Mouse (Mus musculus): ENCODE measurements around the gene Dao. TPM values are rescaled to one million over a fixed set of nuclear protein-coding genes. Genes with fewer than 3 reads are reported as not detected.

Gene Dao
- polyA plus RNA-seq, 1 experiment from 2014 or later, result 3.4 TPM

DNA sequence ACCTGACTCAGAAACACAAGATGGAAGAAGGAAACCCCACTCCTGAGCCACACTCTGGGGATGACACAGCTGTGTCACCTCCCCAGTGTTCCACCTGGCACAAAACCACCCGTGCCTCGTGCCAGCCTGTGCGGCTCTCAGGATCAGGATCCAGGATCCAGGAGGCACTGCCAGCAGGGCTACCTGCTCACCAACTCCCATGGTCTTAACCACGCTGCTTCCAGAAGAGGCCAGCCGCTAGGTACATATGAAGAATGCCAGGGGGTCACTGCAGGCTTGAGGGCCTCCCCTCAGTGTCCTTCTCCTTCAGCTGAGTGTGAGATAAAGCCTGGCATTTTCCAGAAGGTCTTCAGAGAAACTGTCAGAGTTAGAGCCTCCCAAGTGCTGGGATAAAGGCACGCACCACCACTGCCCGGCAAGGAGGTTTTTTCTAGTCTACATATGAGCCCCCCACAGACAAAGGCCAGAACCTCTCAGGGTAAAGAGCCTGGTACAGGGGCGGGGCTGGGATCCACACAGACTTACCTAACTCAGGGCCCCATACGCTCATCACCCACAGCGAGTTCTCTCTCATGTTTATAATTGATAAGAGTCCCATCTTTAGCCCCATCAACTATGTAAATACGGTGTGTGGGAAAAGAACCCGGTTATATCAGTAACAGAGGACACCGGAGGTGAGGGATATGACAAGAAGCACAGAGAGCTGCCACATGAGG lies 19.3 kb upstream of the Dao start:
- Histone ChIP-seq H3K27me3 (replicated peaks) (no peaks in the 10 kb centered on the region), H3K9me3 (no peaks in the 10 kb centered on the region), H3K9ac (no peak overlapping the region), H3K4me2 (no peak overlapping the region), H3K4me1 (peaks cover 20% of the 10 kb centered on the region), H3K4me3 (replicated peaks) (no peak overlapping the region), H3K36me3 (peaks cover 3% of the 10 kb centered on the region; the same call in 1 of the 2 replicates), H3K27ac (no peak overlapping the region)
- peak; percentile 83 for ATAC-seq (ENCODE audit: insufficient read depth, low FRiP score, low read depth)
- 71% methylated on average over 13 of the region's 13 CpGs for WGBS

DNA sequence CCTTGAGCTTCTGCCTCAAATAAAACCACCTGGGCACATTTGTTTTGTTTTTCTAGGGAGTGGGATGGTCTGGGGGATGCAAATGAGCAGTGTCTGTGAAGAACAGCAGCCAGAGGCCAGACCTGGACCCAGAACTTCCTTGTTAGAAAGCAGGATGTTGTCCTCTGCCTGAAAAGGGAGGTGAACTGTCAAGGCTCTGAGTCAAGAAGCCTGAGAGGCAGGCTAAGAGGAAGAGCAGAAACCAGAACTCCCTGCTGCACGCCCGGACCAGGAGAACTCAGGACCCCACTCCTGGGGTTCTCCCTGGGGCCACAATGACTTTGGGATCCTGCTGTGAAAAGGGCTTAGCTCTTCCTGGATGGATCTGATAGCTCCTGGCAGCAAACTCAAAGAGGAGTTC lies 17.8 kb upstream of the Dao start:
- no peak overlapping the region for H3K9ac ChIP-seq
- H3K4me1 ChIP-seq, result peaks cover 20% of the 10 kb centered on the region
- no peaks in the 10 kb centered on the region for H3K27me3 ChIP-seq (replicated peaks)
- peak overlapping the region; percentile 32; the same call in 1 of the 2 replicates for H3K27ac ChIP-seq
- WGBS, result 55% methylated on average over 2 of the region's 2 CpGs
- H3K36me3 ChIP-seq, result peaks cover 3% of the 10 kb centered on the region; the same call in 1 of the 2 replicates
- ATAC-seq (ENCODE audit: insufficient read depth, low FRiP score, low read depth), result no peak
- H3K4me2 ChIP-seq, result no peak overlapping the region
- no peaks in the 10 kb centered on the region for H3K9me3 ChIP-seq
- H3K4me3 ChIP-seq (replicated peaks), result no peak overlapping the region

DNA sequence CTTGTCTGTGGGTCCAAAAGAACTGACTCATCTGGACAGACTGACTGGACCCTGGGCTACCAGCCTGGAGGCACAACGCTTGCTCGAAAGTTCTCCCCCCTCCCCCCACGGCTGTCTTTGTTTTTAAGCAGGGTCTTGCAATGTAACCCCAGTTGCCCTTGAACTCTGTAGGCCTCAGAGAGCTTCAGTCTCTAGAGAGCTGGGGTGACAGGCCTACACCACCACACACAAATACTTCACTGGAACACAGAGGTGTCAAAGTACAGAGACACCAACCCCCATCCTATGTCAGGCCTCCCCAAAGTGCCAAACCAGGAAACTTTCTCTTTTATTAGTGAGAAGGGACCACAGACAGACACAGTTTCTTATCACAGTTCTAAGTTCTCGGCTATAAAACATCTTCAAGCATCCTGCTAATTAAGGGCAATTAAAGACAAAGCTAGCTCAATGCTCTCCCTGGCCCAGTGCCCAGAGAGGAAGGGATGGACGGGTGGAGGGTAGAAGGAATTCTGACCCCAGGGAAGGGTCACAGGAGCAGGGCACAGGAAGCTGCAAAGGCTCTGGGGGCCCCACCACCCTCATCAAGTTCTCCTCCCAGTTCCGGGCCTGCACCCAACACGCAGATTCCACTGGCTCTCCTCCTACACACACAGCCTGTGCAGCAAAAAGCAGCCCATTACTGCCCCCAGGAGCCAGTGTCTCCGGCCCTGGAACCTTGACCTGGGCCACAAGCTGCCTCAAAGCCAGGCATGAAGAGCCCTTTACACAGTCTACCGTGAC lies 17.1 kb upstream of the Dao start:
- no peak for ATAC-seq (ENCODE audit: insufficient read depth, low FRiP score, low read depth)
- H3K9ac ChIP-seq, result no peak overlapping the region

DNA sequence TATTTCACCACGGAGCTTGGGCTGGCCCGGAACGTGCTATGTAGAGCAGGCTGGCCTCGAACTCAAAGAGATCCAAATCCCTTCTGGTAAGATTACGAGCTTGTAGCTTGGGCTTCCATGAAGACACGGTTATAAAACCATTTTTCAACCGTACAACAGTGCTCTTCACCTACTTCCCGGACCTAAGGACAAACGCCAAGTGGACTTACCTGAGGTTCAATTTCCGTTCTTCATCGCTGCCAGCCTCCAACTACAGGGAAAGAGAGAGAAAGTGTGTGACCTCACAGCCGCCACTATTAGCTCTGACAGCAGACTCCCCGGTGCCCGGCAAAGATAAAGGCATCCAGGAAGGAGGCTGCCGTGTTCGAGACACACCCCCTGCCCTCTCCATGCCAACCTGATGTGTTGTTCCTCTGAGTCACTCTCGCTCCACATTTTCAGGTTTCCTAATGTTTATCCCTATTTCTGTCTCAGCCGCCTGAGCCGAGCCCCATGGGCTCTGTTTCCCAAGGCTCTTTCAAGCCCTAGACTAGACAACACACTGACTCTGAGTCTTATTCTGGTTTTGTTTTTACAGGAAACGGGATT lies 14.0 kb upstream of the Dao start:
- no peak for ATAC-seq (ENCODE audit: insufficient read depth, low FRiP score, low read depth)
- H3K9me3 ChIP-seq, result no peaks in the 10 kb centered on the region
- no peaks in the 10 kb centered on the region for H3K27me3 ChIP-seq (replicated peaks)
- 78% methylated on average over 20 of the region's 20 CpGs for WGBS
- H3K4me1 ChIP-seq, result peaks cover 30% of the 10 kb centered on the region
- H3K9ac ChIP-seq, result no peak overlapping the region
- no peak overlapping the region for H3K4me2 ChIP-seq
- H3K36me3 ChIP-seq, result peaks cover 3% of the 10 kb centered on the region; the same call in 1 of the 2 replicates
- no peak overlapping the region for H3K4me3 ChIP-seq (replicated peaks)
- no peak overlapping the region for H3K27ac ChIP-seq

More for the DNA sequence above, 17.1 kb upstream of the Dao start:
- H3K27me3 ChIP-seq (replicated peaks), result no peaks in the 10 kb centered on the region
- 37% methylated on average over 9 of the region's 9 CpGs for WGBS
- no peak overlapping the region for H3K4me2 ChIP-seq
- H3K9me3 ChIP-seq, result no peaks in the 10 kb centered on the region
- H3K4me3 ChIP-seq (replicated peaks), result no peak overlapping the region
- peaks cover 21% of the 10 kb centered on the region for H3K4me1 ChIP-seq
- peak overlapping the region; percentile 26; the same call in 1 of the 2 replicates for H3K27ac ChIP-seq
- H3K36me3 ChIP-seq, result peaks cover 3% of the 10 kb centered on the region; the same call in 1 of the 2 replicates

DNA sequence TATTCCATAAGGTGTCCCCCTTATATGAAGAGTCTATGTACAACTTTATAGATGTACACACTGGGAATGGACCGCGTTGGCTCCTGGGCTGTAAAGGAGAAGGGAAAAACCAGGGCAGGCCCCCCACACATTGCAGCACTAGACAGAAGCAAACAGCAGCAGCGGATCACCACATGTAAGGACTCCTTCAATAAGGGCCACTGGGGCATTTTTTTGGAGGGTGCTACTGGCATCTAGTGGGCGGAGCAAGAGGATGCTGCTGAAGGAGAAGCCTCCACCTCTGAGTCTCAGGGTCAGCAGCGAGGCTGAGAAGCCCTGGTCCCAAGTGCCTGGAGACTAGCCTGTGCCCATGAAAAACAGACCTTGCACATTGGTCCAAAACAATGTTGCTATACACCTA lies 12.9 kb upstream of the Dao start:
- H3K27ac ChIP-seq, result no peak overlapping the region
- peaks cover 3% of the 10 kb centered on the region; the same call in 1 of the 2 replicates for H3K36me3 ChIP-seq
- H3K9me3 ChIP-seq, result no peaks in the 10 kb centered on the region
- peaks cover 27% of the 10 kb centered on the region for H3K4me1 ChIP-seq
- H3K4me2 ChIP-seq, result no peak overlapping the region
- H3K9ac ChIP-seq, result no peak overlapping the region
- H3K4me3 ChIP-seq (replicated peaks), result no peak overlapping the region
- ATAC-seq (ENCODE audit: insufficient read depth, low FRiP score, low read depth), result no peak
- 87% methylated on average over 5 of the region's 5 CpGs for WGBS
- H3K27me3 ChIP-seq (replicated peaks), result no peaks in the 10 kb centered on the region

DNA sequence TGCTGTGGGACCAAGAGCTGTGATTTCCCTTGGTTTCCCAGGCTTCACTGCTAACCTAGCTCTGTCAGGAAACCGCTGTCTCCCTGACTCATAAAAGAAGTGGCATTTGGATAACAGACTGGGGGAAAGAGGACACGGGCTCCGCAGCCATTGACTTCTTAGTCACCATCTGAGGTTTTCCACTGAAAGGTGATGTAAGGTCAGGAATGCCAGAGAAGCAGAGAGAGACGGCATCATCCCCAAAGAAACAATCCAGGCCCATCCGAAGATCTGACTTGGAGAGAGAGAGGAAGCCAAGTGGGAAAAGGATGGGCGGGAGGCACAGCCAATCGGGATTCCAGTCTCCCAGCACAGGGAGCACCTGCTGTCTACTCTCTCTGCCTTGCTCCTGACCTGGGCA lies 12.4 kb upstream of the Dao start:
- ATAC-seq (ENCODE audit: insufficient read depth, low FRiP score, low read depth), result no peak
- Histone ChIP-seq H3K27ac (no peak overlapping the region), H3K9ac (no peak overlapping the region), H3K4me3 (replicated peaks) (no peak overlapping the region), H3K9me3 (no peaks in the 10 kb centered on the region), H3K4me2 (no peak overlapping the region), H3K36me3 (peaks cover 3% of the 10 kb centered on the region; the same call in 1 of the 2 replicates), H3K4me1 (peaks cover 24% of the 10 kb centered on the region), H3K27me3 (replicated peaks) (no peaks in the 10 kb centered on the region)
- 70% methylated on average over 7 of the region's 7 CpGs for WGBS

DNA sequence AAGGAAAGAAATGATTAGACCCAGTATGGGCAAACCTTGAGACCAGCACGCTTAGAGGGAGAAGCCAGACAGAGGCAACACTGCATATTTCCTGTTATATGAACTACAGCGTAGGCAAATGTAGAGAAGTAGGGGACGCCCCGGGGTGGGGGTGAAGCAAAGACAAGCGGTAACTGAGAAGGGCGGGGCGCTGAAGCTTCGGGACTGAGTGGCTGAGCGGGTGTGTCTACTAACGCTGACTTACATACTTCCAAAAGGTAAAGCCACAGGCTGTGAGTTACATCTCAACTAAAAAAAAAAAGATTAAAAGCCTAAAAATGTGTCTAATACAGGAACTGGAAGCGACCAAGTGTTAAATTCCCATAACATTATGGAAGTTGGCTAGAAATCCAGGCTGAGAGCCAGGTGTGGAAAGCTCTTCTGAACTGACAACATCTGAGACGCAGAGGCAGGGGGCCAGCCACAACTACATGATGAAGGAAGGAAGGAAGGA lies 11.1 kb upstream of the Dao start:
- H3K9me3 ChIP-seq, result no peaks in the 10 kb centered on the region
- H3K4me3 ChIP-seq (replicated peaks), result peak overlapping the region; percentile 79
- peaks cover 3% of the 10 kb centered on the region; the same call in 1 of the 2 replicates for H3K36me3 ChIP-seq
- WGBS, result 9% methylated on average over 12 of the region's 12 CpGs
- peak overlapping the region; percentile 93 for H3K27ac ChIP-seq
- H3K27me3 ChIP-seq (replicated peaks), result no peaks in the 10 kb centered on the region
- peak overlapping the region; percentile 77 for H3K4me2 ChIP-seq
- H3K9ac ChIP-seq, result peak overlapping the region; percentile 49
- peaks cover 23% of the 10 kb centered on the region for H3K4me1 ChIP-seq
- ATAC-seq (ENCODE audit: insufficient read depth, low FRiP score, low read depth), result no peak

DNA sequence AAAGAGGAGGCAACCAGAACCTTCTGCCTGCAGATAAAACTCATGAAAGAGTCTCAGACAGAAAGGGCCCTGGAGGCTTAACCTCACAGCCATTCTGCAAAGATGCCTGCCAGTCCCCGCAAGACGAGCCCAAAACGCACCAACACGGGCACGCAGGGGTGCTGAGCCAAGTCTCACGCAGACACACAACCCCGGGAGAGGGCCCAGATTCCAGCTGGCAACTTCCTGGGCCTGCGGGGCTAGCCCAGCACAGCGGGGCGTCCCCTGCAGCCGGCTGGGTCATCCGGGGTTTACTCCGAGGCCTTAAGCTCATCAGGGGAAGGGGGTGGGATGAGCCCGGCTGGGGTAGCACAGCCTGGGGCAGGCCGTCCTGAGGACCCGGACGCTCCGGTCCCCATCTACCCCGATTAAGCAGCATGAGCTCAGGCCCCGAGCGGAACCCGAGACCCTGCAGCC lies 10.4 kb upstream of the Dao start:
- Histone ChIP-seq H3K4me1 (peaks cover 23% of the 10 kb centered on the region), H3K27me3 (replicated peaks) (no peaks in the 10 kb centered on the region), H3K9ac (peak overlapping the region; percentile 49), H3K4me3 (replicated peaks) (peak overlapping the region; percentile 79), H3K27ac (peak overlapping the region; percentile 93), H3K36me3 (0 out of 2 replicates have a peak, but pooled peaks cover 3% of the 10 kb centered on the region), H3K9me3 (no peaks in the 10 kb centered on the region), H3K4me2 (peak overlapping the region; percentile 77)
- ATAC-seq (ENCODE audit: insufficient read depth, low FRiP score, low read depth), result no peak; the same call in 1 of the 2 replicates
- under 1% methylated on average over 22 of the region's 22 CpGs for WGBS

DNA sequence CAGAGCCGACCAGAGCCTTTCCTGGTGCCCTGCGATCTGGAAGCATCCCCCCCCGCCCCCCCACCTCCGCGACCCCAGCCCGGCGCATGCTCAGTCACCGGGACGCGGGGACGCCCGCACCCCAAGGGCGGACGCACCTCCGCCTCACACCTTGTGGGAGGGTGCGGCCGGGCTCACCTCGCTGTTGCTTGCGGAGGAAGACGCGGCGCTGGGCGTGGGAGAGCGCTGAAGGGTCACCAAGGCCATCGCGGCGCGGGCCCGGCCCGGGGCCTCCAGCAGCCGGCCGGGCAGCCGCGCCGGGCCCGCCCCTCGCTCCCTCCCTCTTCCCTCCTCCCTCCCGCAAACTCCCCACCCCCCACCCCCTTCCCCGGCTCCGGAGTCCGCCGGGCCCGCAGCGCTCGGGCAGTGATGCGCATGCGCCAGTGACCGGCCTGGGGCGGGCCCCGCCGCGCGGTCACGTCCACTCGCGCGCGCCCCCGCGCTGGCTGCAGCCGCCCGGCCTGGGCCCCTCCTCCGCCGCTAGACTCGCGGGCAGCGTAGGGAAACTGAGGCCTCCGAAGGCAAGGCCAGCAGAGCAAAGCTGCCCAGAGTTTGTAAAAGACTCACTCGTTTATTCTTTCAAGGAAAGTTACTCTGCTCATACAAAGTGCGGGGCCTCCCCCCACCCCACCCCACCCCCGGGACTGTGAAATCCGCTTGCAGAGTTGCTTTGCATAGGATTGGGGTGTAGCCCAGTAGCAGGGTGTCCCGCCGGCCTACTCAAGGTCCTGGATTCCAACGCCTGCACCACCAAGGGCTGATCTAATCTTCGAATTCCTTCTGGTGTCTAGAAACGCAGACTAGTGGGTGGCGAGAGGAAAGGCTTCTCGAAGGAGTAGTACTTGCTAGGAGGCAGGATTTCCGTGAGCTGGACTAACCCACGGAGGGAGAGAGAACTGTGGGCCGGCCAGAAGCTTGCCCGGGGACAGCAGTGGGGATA lies 9.7 kb upstream of the Dao start, which contains the start of gene Ssh1:
Ssh1 (minus strand) TSS at position 408 of the 979 bp plus-strand sequence.
- WGBS, result under 1% methylated on average over 65 of the region's 83 CpGs
- Histone ChIP-seq H3K9me3 (no peaks in the 10 kb centered on the region), H3K27ac (peak within 1 kb of the TSS; percentile 93), H3K9ac (peak within 1 kb of the TSS; percentile 49), H3K4me3 (replicated peaks) (peak within 1 kb of the TSS; percentile 79), H3K36me3 (0 out of 2 replicates have a peak, but pooled peaks cover 3% of the 10 kb centered on the region), H3K27me3 (replicated peaks) (no peaks in the 10 kb centered on the region), H3K4me1 (peaks cover 23% of the 10 kb centered on the region), H3K4me2 (peak within 1 kb of the TSS; percentile 77)
- peak; percentile 87 for ATAC-seq (ENCODE audit: insufficient read depth, low FRiP score, low read depth)

DNA sequence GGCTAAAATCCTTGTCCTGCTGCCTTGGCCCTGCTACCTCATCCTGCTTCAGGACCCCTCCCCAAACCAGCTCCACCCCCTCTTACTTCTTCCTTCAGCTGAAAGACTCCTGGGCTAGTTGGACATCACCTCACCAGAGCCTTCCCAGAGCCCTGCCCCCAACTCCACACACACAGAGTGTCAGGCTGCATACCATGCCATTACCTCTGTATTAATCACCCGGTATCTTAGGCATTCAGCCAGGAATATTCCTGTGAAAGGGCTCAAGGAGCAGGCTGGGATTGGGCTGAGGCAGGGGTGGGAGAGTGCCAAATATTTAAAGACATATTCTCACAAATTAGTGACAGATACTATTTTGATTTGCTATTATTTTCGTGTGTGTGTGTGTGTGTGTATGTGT lies 7.0 kb upstream of the Dao start:
- Histone ChIP-seq H3K36me3 (no peaks in the 10 kb centered on the region), H3K27ac (no peak overlapping the region), H3K4me1 (peaks cover 22% of the 10 kb centered on the region), H3K9me3 (no peaks in the 10 kb centered on the region), H3K4me2 (no peak overlapping the region), H3K27me3 (replicated peaks) (no peaks in the 10 kb centered on the region), H3K9ac (no peak overlapping the region), H3K4me3 (replicated peaks) (no peak overlapping the region)
- 32% methylated on average over 2 of the region's 2 CpGs for WGBS
- ATAC-seq (ENCODE audit: insufficient read depth, low FRiP score, low read depth), result peak; percentile 20; the same call in 1 of the 2 replicates

All from stomach, embryonic 15.5 days (tissue).